Mouse (Mus musculus) gastrocnemius, postnatal 4 days (tissue): ENCODE results near the gene Itgb8. TPM values are rescaled to one million over a fixed set of nuclear protein-coding genes. Genes with fewer than 3 reads are reported as not detected.

Experiments
- DNase-seq, 2 experiments: peaks; one replicate each; pipeline ENCODE4 v3.0.0; 2021 to 2022; ENCODE audit warnings: low spot score in 2 of 2, mixed read lengths in 2 of 2
- total RNA-seq, 2 experiments: library from RNA; stranded (reverse); gene quantifications; 2 replicates each; pipeline ENCODE4 v1.2.3; 2021

Gene Itgb8
- total RNA-seq, 2 experiments from 2014 or later: 5.1 to 6.2 TPM

DNA sequence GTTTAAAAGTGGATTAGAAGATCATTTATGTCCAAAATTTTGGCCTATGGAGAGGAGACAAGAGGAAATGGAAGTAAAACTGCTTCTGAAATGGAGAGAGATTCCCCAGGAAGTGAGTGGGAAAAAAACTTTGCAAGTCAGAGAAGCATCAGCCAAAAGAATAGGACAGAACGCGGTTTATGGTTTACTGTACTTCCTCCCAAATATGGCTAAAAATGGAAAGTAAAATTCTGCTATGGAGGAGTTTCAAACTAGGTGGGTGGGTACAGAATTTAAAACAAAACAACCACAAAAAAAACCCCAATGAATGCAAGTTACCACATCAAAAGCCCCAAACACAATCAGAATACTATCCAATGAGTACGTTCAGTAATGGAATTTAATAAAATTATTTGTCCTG lies 90.8 kb downstream of the Itgb8 start:
- DNase-seq: no peak

DNA sequence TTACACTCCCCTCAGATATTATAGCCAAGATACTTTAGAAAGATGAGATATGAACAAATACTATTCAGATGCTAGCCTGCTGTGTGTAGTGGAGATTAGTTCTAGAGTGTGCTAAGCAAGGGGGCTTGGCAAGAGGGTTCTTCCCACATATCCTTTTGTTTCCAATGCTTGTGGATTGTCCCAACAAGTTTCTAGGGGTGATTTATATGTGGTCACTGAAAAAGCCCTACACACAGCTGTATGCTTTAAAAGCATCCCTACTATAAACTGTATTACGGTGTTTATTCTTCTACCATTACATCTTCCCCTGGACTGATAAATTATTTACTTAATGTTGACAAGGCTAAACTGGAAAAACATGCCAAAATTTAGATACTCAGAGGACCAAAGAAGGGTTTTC lies 92.6 kb downstream of the Itgb8 start:
- no peak for DNase-seq

DNA sequence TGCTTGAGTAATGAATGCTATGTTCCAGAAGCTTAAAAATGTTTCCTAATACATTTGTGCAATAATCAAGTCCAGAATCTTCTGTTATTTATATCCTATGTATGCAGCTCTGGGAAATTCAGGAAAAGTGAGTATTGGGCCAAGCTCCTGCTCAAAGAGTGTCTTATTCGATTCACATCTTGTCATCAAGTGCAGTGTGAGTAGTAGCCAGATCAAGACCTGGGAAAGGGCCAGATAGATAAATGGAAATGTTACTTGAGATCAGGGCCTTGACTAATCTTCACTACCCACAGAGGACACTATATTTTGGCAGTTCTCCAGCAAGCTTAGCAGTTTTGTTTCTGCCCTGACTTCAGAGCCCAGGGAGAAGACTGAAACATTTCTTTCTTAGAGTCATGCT lies 100.7 kb downstream of the Itgb8 start:
- DNase-seq: no peak

DNA sequence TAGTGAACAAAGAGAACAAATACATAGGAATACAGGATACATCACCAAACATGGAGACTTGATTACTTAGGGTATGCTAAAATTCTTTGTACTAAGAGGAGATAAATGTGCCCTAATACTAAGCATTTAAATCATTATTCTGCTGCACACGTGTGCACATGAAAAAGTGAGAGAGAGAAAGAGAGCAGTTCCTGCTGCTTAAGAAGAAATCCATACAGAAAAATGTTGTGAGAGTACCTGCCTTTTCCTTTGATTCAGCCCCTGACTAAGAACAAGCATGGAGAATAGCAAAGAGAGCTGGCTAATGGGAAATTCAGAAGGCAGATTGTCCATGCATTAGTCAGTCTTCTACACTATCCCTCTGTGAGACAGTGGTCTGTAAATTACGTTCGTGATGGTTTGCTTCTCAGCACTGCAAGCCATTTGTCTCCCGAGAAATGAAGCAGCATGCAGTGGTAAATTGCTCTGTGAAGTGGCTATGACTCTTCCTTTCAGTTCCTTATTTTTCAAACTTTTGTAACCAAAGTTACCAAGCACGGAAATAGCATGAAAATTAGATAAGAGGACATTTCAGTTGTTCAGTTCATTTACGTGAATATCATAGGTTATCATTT lies 125.0 kb downstream of the Itgb8 start:
- DNase-seq: no peak

DNA sequence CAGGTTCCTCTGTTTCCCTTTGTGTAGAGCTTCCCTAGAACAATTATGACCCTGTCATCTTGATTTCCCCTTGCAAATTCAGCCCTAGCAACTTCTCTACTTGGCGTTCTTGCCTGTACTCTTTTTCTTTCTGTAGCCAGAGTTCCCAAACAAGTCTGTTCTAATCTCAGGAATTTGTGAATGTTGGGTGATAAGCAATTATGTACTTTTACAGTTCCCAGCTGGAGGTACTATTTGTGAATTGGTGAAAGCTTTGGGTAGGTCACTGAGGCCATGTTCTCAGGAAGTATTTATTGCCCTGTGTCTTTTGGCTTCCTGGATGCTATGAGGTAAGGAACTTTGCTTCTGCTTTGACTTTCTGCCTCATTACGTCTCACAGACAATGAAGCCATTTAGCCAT lies 128.5 kb downstream of the Itgb8 start:
- no peak for DNase-seq

Other genes starting within 250 kb of the Itgb8 start
- not detected for gene Macc1, start 75.5 kb upstream of the Itgb8 start, total RNA-seq